Mouse (Mus musculus): ENCODE data around the gene Hist2h2aa2.

- TF ChIP-seq FLI1 (IDR thresholded peaks at IDR 0.05; ENCODE audit: low read length), result no peak
- no peak for TF ChIP-seq GATA1 (IDR thresholded peaks at IDR 0.05; ENCODE audit: borderline replicate concordance, low read length)
Observed at GRCm38 (mm10) chr3:96262216-96262875, 22.3 kb upstream of the Hist2h2aa2 start.
